Mouse (Mus musculus): Measurements from ENCODE around the gene Rnf128.
A peak's percentile ranks its signal among the peaks of the same experiment; 100 is the strongest.
"Not testable (repeated sequence)": the region's sequence is repeated elsewhere in the genome, so short reads cannot be mapped to it uniquely, and the experiment has no call there.

Gene Rnf128

DNA sequence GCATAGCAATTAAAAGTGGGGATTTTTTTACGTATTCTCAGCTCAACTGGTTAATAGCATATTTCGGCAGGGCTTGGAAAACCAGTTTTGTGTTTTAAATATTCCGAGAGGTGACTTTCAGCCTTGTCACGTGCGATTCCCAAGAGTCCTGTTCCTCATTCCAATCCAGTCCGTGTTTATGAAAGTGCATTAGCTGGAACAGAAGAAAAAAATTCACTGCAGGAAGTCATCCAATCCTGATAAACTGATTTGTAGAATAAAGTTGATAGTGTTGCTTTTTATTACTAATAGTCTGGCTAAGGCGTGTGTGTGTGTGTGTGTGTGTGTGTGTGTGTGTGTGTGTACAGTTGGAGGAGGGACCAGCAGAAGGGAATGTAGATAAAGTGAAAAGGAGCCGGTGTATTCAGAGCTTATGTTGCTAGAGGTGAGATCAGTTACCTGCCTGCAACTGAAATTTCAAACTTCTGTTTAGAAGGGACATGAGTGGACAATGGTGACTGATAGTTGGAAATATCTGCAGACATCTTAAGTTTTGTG lies at the start of gene Rnf128:
Gene Rnf128 (plus strand): TSS at position 392 of the 537 bp plus-strand sequence.
- DNase-seq (ENCODE audit: low read depth, low spot score), result no peak

DNA sequence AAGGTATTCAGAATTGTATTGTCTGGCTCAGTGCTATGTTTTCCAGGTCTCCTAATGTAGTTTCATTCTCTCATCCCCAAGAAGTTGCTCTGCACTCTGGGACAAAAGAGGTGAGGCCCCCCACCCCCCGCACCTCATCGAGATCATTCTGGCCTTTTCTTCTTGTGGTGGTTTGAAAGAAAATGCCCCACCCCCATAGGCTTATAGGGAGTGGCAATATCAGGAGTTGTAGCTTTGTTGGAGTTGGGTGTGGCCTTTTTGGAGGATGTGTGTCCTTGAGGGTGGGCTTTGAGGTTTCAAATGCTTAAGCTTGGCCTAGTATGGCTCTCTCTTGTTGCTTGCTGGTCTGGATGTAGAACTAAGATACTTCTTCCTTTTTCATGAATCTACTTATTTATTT lies 47.0 kb upstream of the Rnf128 start:
- no peak for DNase-seq (ENCODE audit: low read depth, low spot score)

DNA sequence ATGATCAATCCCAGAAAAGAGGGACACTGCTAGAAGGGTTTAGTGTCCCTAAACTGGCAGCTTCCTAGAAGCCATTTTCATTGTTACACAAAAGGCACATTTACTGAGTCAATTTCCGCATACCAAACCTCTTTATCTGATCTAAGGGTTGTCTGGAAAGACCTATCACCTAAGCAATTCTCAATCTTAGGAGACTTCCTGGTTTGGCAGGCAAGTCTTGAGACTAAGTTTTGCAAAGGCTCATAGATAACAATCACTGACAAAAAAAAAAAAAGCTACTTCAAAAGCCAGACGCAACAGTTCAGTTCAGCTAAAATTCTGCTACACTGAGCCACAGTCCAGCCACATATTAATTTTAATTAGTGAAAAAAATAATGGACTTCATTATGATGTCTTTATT lies 43.9 kb upstream of the Rnf128 start:
- DNase-seq (ENCODE audit: low read depth, low spot score), result no peak

DNA sequence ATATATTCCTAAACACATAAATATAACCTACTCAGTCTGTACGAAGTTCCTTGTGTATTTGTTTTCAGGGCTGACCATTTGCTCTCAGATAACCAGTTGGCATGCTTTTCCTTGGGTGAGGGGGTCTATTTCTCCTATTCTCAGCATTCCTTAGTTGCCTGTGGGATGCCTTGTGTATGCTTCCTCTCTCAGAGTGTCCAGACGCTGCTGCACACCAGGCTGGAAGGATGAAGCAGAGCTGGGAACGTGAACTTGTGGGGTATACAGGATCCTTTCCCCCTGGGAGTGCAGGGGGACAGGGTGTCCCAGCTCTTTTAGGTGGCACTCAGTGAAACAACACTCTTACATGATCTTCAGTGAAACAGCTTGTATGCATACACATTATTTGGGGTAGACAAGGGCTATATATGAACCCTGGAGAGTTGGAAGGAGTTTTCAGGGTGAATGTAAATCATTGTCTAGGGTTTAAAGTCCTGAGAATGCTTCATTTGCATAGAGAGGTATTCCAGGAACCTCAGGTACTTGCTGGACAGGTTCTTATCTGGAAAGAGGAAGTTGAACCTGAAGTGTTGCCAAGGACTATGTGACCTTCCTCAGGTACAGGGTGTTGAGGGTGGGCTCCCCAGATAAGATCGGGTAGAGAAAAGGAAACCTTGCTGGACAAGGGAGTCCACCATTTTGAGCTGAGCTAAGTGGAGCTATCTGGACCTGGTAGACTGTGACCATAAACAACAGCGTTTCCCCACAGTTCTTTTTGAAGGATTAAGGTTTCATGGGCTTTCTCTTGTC lies 38.6 kb upstream of the Rnf128 start:
- DNase-seq (ENCODE audit: low read depth, low spot score), result no peak

DNA sequence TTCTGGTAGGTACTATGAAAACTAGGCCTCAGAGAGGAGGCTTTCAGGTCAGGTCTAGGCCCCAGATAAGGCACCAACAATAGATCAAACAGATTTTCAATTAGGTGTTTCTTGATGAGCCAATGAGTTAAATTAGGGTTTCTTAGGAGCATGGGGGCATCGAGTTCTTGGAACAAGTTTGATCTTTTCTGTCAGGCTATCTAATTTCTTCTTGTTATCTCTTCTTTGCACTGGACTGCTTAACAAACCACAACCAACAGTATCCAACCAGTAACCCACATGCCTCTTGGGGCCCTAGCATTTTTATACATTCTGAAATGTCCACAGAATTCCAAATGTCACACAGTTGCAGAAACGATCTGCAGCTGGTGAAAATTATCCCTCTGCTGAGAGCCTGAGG lies 37.4 kb upstream of the Rnf128 start:
- no peak for DNase-seq (ENCODE audit: low read depth, low spot score)

DNA sequence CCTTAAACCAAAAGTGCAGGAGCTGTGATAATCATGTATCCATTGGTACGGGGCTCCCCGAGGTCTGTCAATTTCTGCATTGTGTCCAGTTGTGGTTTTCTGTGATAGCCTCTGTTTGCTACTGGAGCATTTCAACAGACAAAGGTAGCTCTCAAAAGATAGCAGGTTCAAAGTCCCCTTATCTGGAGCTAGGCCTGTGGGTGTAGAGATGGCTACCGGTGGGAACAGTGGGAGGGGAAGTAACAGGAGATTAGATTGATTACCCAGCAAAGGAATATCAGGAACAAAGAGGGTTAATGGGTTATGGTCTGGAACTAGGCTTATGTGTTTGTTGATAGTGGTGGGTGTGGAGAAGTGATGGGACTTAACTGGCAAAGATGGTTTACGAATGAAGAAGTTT lies 36.1 kb upstream of the Rnf128 start:
- DNase-seq (ENCODE audit: low read depth, low spot score), result no peak

DNA sequence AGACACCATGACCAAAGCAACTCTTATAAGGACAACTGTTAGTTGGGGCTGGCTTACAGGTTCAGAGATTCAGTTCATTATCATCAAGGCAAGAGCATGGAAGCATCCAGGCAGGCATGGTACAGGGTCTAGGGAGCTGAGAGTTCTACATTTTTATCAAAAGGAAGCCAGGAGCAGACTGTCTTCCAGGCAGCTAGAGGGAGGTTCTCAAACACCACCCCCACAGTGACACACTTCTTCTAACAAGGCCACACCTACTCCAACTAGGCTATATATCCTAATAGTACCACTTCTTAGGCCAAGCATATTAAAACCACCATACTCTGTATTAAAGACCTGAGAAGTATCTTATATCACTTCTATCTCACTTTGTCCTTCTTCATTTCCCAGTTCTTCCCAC lies 33.4 kb upstream of the Rnf128 start:
- no peak for DNase-seq (ENCODE audit: low read depth, low spot score)

DNA sequence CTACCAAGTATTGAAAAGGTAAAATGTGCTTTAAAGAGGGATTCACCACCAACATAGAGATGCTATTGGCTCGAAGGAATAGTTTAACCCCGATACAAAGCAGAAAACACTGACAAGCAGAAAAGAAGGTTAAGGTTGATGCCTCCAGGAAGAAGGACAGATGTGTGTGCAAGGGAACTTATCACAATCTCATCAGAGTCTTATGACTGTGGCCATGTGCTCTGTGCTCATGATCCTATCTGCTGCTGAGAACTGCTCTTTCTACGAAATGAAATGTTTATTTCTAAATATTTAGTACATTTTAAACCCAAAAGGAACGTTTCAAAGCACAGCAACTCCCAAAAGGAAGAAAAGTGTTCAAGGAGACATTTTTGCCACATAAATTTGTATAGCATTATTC lies 30.8 kb upstream of the Rnf128 start:
- no peak for DNase-seq (ENCODE audit: low read depth, low spot score)

DNA sequence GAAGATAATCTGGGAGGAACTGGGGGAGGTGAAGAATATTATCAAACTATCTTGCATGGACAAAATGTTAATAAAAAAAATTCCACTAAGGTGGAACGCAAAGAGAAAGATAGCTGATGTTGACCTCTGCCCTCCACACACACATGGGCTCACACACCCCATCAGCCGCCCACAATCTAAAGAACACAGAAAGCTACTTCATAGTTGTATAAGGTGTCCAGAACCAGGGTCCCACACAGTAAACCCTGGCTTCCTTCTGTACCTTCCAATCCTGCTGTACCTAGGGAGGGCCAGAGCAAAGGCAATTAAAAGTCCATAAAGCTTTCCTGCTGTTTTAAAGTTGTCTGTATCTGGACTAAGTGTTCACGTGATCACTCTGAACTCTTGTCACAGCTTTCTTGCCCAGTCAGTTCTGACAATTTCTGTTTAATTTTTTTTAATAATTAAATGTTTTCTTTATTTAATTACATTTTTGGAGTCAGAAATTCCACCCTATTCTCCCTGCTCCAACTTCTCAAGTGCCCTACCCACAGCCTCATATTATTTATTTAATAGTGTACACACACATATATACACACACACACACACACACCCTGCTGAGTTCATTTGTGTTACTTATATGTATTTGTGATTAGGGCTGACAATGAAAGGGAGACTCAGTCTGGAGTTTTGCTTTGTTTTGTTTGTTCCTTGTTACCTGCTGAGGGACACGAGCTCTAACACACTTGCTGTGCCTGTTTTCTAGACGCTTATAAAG lies 25.3 kb upstream of the Rnf128 start:
- no peak for DNase-seq (ENCODE audit: low read depth, low spot score)

DNA sequence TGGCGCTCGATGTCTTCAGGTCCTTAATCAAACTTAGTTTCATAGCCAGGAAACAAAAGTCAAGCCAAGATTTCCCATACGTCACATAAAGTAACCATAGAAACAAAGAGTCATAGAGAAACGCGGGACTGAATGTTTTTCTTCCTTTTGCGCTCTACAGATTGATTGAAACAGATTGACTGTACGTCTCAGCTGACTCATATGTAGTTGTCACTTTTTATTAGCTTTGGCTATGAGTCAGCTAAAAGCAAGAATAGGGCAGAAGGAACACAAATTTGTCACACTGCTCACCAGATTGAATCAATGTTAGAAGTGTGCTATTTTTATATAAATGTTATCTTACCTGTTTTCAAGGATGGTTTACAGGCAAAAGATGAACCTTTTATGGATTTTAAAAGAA lies 19.4 kb upstream of the Rnf128 start:
- DNase-seq (ENCODE audit: low read depth, low spot score), result peak; percentile 6

DNA sequence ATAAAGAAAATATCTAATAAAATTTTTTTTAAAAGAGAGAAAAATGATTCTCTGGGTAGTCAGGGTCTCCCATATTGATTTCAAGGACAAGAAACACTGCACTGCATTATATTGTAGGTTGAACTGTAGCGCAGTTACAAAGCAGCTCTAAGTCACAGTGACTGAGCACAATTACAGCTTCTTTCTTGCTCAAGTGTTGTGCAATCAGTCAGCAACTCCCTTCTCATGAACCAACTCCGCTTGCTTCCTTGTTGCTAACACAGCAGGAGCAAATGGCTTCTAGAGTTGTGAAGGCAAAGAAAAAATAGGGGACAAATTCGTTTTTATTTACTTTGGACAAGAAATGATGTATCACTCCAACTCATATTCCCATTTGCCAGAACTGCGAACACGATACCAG lies 12.7 kb upstream of the Rnf128 start:
- DNase-seq (ENCODE audit: low read depth, low spot score), result no peak

DNA sequence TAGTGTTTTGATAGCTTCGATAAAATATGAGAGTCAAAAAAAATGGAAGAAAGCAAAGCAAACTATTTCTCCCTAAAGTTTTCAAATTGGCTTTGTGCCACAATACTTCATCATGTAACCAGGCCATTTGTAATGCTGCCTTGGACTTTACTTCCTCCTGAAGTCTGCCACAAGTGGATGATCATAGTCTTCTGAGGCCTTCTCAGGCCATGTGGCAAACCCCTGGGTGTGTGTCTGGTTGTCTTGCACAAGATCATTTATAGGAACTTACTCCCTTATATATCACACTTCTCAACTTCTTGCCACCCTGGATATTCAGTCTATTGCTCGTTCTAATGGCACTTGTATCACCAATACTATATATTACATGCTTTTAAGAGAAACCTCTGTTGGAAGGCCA lies 11.0 kb upstream of the Rnf128 start:
- no peak for DNase-seq (ENCODE audit: low read depth, low spot score)

DNA sequence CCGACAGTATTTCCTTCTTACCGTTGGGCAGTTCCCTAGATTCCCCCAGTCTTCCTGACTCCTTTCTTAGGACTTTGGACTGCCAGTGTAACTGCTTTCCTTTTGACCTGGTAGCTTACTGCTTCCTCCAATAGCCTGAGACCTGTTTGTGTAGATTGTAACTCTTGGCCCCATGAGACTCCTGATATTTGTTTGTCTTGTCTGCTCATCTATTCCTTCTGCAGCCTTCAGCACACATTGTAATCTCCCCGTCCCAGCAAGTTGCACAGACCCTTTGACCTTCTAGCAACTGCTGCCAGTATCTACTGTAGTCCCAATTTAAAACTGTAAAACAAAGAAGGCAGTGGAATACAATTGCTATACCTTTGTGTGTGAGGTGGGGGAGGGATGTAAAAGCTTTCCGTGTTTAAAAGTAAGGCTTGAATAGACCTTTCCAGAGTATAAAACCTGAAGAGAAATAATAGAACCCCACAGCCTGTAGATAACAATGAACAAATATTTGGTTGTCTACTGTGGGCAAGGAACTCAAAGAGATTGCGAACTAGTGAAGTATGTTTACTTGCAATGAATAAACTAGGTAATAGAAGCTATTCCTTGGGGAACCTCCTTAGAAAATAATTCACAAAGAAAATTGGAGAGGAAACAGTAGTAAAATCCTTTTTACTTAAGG lies 726 bp upstream of the Rnf128 start:
- DNase-seq (ENCODE audit: low read depth, low spot score), result no peak

DNA sequence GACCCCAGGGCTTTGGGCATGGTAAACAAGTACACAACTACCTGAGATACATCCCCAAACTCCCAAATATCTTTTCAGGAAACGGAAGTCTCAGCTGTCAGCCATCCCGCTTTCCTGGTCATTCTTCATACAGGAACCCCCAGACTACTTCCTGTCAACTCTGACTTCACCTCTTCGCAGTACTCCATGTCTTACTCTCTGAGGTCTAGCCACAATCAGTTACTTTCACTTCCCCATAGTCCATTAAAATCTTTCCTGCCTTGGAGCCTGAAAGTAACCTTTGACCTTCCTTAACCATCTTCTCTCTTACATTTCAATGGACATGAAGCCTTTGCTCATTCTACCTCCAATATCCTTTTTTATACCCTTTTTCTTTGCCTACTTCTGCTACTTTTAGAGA lies 6.9 kb downstream of the Rnf128 start:
- no peak for DNase-seq (ENCODE audit: low read depth, low spot score)

DNA sequence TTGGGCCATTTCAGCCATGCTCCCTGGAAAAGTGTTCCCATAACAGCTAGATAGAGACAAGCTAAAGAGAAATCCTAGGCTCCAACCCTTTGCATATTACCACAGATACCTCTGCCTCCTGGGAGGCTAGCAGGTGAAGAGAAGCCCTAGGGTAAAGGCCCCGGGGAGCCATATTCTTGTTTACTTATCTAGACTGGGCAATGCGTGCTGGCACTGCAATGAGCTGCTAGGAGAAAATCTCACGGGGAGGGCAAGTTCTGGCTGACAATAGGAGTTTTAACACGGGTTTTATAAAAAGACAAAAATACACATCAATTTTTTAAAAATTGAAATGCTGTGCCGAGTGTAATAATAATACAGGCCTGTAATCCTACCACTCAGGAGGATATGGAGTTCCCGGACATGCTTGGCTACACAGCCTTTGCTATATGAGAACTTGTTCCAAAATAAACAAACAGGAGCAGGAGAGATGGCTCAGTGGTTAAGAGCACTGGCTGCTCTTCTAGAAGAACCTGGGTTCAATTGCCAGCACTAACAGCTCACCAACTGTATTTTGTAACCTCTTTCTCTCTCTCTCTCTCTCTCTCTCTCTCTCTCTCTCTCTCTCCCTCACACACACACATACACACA lies 15.6 kb downstream of the Rnf128 start:
- no peak for DNase-seq (ENCODE audit: low read depth, low spot score)

DNA sequence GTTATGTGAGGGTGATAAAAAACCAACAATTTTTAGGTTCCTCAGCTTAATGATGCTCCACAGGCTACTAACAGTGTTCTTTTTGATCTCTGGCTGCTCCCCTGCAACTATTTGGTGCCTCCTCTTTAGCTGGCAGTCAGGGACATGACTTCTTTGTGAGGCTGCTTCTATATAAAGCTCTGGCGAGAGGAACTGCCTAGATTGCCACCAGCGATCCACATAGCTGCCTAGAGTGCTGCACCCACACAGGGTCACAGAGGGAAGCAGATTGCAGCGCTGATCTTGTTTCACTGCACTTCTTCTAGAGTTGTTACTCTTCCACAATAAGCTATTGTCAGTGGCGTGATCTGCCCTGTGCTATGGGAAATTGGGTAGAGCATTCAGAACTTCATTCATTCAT lies 20.5 kb downstream of the Rnf128 start:
- DNase-seq (ENCODE audit: low read depth, low spot score), result no peak

DNA sequence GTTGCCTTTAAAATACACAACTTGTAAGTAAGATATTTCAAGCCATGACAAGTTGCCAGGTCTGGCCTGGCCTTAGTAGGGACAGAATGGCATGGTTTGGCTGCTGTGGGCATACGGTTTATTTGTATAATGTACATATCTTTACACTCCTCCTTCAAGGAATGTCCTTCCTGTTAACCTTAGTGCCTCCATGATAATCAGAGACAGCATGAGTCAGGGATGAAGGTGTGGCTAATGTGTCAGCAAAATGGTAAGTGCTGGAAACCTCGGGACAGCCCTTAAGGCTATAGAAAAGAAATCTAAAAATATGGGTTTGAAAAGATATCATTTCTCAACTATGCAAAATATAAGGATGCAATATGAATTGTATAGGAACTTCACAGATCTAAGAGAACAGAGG lies 23.6 kb downstream of the Rnf128 start:
- not testable (repeated sequence) for DNase-seq (ENCODE audit: low read depth, low spot score)

DNA sequence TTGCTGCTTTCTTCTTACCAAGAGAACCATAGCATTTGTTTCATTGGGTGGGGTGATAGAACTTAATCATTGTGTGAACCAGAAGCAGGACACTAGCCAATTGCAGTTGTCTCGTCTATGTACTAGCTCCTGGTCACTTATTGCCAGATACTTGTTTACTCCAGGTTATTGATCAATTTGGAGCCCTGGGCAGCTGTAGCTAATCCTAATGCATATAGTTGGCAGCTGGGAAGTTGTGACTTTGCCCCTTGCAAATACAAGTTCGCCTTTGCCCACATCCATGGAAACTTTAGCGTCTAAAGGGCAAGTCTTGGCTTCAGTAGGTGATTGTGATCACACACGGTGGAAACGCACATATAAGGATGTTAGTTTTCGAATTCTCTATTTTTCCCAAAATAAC lies 33.3 kb downstream of the Rnf128 start:
- DNase-seq (ENCODE audit: low read depth, low spot score), result no peak

DNA sequence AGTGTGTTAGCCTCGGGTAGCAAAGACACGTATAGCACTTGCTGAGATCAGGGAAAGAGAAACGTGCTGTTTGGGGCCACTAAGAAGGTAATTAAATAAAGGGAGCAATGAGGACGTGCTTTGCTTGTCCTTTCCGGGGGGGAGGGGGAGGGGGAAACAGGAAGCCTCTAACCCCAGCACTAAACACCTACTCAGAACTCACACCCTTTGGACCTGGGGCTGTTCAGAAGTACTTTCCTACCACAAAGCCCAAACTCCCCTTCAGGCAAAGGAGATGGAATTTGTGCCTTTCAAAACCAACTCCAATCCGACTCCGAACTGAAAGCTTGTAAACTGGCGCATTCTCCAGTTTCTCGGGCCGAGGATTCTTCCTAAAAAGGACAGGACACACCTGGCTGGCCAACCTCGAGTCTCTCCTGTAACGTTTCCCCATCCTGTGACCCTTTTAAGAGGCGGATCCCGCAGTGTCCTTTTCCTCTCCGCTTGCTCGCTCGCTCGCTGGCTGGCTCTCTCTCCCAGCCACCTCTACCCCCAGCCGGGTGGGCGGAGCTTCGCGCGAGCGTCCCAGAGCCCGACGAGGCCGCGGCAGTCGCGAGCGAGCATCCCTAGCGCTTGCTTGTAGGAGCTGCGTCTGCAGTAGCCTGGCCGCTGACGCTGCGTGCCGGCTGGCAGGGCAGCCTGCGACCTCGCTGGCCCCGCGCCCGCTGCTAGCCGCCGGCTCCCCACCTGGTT lies 47.1 kb downstream of the Rnf128 start:
- DNase-seq (ENCODE audit: low read depth, low spot score), result peak; percentile 49

DNA sequence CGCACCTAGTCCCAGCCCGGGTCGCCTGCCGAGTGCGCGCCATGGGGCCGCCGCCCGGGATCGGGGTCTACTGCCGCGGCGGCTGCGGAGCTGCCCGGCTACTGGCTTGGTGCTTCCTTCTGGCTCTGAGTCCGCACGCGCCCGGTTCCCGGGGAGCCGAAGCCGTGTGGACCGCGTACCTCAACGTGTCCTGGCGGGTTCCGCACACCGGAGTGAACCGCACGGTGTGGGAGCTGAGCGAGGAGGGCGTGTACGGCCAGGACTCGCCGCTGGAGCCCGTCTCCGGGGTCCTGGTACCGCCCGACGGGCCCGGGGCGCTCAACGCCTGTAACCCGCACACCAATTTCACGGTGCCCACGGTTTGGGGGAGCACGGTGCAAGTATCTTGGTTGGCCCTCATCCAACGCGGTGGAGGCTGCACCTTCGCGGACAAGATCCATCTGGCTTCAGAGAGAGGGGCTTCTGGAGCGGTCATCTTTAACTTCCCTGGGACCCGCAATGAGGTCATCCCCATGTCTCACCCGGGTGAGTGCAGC lies 47.7 kb downstream of the Rnf128 start:
- no peak for DNase-seq (ENCODE audit: low read depth, low spot score)

DNA sequence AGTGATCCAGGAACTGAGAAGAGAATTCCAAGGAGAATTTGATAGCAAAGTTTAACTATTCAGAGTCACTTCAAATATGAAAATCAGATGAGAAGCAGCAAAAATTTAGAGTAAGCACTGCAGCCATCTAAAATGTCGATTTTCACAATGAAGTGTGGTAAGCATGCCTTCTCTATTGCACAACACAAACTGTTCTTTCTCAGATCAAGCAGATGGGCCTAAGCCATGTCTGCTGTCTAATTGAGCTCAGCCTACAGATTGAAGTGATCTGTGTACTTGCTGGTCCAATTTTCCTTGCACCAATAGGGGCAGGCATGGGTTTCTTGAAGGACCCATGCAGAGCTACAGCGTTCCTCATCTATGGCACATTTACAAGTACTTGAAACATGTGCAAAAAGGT lies 51.6 kb downstream of the Rnf128 start:
- no peak for DNase-seq (ENCODE audit: low read depth, low spot score)

Data from telencephalon, adult 2 months (tissue).